Mouse (Mus musculus): ENCODE data around the gene Abcc4.

DNA sequence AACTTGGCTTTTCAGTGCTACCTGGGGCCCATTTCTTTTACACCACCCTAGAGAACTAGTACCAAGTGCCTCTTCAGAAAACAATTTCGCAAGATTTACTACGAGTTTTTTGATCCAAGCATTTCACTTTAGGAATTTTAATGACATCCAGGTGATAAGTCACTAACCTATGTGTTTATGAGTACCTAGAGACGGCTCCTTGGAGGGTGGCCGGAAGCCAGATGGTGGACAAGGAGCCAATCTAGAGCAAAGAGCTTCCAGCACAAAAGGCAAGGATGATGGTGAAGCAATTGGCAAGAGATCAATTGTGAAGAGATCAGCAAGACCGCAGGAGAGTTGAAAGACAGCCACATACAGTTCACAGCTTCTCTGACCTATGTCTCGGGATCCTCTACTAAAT lies 8.7 kb upstream of the Abcc4 start:
- no peak for TF ChIP-seq CTCF (IDR thresholded peaks at IDR 0.05; ENCODE audit: insufficient read depth, low read length)
- no peak for TF ChIP-seq POLR2A (IDR thresholded peaks at IDR 0.05; ENCODE audit: borderline replicate concordance, extremely low read depth, low read depth, low read length)

Data from lung, adult 2 months (tissue).